Mouse (Mus musculus): Measurements from ENCODE around the gene Cd207.

Gene Cd207

DNA sequence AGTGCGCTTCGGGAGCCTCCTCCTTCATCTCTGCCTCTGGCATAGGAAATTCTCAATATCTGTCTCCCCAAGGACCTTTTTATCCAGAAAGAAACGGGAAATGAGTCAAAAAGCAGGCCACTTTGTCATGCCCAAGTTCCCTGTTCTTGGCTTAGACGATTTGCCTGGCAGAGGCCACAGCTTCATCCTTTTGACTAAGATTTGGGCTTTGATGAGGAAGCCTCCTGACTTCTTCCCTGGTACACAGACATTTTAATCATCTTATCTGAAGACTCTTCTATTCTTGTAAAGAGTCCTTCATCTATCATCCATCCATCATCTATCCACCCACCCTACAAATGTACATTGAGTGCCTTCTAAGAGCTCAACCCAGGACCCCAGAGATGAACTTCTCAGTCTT, at the start of gene Cd207:
Cd207 (minus strand) TSS at position 101 of the 400 bp plus-strand sequence.
- no peak for DNase-seq (ENCODE audit: low read depth, low spot score)

DNA sequence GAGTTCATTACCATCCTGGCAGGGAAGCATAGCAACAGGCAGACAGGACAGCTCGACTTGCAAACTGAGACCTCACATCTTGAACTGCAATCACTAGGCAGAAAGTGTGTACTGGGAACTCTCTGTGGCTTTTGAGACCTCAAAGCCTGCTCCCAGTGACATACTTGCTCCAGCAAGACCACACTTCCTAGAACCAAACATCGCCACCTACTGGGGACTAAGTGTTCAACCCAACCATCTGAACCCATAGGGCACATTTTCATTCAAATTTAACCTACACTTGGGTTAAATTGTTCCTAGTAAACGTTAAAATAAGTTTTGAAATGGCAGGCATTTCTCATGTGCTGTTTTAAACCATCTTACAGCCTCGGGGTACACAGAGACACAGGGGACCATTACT, 49.5 kb upstream of the Cd207 start:
- no peak for DNase-seq (ENCODE audit: low read depth, low spot score)

DNA sequence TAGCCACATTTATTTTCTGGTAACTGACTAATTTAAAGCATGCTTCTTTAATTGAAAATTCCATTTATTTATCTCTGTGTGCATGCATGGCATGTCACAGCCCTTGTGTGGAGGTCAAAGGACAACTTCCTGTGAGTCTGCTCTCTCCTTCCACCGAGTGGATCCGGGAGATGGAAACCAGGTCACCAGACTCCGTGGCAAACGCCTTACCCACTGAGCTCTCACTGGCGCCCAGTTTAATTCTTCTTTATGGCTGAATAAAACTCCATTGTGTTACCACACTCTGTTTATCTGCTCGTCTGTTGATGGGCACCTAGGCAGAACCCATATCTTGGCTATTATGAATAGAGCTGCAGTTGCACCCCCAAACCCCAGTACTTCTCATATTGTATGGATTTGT, 44.9 kb upstream of the Cd207 start:
- no peak for DNase-seq (ENCODE audit: low read depth, low spot score)

DNA sequence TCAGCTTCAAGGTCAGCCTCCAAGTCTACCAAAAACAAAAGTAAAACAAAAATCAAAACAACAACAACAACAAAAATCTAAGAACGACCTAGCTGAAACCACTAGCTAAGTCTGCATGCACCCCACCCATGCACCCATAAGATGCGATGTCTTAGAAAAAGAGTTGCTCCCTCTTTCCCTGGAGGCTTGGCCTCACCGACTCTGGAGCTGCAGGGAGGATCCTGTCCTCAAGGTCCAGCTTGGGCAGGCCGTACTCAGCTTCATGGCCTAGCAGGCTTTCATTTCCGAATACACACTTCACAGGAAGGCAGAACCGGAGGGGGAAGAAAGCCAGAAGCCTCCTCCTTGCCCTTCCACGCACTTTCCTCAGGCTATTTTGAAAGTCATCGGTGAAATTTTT, 39.4 kb upstream of the Cd207 start:
- DNase-seq (ENCODE audit: low read depth, low spot score) = no peak

DNA sequence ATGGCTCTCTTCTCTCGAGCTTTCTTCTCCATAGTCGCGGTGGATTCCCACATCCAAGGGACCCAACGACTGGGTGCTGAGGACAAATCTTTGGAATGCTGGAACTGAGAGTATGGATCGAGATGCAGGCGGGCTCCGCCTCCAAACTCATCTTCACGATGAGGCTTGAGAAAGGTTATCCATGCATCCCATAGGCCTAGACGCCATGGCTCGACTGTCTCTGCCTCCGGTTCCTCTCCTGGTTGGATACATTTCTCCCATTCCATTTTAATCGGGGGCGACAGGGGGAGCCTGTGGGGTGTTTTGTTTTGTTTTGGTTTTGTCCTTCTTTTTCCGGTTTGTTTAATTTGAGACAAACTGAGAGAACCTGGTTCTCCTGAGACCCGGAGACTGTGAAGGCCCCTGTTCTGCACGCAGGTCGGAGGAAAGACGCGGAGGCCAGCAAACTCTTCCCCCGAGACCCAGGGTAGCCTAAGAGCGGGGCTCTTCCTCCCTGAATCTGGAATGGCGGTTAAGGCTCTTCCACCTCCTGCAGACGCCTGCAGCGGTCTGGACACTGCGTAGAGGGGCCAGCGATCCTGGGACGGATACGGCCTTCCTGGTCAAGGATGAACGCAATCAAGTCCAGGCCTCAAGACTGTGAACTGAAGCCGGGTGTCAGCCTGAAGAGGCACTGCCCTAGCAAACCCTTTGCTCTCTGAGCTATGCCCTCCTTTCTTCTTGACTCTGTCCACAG, 38.0 kb upstream of the Cd207 start:
- DNase-seq (ENCODE audit: low read depth, low spot score) = no peak

DNA sequence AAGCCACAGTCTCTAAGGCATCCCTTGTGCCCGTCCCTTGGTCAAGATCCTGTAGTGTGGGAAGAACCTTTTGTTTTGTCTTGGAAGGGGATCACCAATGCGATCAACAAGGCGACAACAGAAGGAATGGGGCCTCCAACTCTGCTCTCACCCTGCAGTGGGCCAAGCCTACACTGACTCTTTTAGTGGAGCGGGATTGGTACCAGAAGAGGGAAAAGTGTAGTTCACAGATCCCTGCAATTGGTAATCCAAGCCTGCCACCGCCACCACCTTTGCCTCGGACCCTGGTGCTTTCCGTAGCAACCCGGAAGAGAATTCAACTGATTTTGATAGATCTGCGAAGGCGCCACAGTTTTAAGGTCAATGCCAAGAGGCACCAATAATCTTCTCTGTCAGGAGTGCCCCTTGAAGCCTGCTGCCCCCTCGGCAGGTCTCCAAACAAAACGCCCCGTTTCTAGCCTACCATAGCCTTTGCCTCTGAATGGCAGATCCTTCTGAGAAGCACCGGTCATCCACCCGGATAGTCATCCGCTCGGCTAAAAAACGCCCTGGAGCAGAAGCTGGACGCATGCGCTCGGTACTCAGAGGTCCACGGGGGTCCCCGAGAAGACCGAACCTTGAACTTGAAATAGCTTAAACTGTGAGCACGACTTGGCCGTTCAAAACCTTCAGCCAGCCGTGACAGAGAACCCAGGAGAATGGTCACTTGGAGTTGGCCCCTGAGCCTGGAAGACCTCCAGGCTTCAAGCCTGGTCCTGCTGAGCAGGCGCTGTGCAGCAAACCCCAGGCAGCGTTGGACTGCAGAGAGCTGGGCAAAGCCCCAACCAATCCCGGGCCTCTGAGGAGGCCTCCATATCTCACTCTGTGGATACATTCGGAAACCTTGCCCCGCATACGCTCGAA, 36.8 kb upstream of the Cd207 start:
- DNase-seq (ENCODE audit: low read depth, low spot score) = no peak

DNA sequence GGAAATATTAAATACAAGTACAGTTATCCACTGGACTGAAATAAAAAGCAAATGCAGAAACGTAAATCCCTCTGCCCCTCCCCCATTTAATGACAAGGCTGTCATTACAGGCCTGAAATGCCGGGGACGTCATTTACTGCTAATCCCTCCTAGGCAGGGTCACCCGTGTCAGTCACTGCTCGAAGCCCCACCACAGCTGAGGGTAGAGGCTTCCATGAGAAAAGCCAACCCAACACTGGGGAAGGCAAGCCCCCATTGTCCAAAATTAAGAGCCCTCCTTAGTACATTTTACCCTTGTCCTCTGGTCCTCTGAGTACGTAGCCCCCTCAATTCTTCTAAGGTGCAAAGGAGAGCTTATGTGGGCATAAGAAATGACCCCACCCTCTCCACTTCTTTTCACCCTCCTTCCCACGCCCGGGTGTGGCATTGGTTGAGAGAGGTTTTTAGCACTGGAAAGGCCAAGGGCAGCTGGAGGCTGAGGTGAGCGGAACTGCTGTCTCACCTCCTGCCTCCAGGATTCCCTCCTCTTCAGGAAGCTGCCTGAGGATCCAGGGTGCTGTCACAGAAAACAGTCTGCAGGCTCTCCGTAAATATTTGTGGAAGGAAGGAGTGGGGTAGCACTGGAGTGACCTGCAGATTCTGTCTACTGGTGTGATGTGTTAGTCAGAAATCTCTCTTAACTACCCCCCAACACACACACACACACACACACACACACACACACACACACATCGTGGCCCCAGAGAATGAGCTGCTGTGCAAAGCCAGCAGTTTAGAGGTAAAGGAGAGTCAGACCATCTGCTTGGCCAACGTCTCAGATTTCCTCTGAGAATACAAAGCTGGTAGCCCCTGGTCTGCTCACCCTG, 35.8 kb upstream of the Cd207 start:
- no peak for DNase-seq (ENCODE audit: low read depth, low spot score)

DNA sequence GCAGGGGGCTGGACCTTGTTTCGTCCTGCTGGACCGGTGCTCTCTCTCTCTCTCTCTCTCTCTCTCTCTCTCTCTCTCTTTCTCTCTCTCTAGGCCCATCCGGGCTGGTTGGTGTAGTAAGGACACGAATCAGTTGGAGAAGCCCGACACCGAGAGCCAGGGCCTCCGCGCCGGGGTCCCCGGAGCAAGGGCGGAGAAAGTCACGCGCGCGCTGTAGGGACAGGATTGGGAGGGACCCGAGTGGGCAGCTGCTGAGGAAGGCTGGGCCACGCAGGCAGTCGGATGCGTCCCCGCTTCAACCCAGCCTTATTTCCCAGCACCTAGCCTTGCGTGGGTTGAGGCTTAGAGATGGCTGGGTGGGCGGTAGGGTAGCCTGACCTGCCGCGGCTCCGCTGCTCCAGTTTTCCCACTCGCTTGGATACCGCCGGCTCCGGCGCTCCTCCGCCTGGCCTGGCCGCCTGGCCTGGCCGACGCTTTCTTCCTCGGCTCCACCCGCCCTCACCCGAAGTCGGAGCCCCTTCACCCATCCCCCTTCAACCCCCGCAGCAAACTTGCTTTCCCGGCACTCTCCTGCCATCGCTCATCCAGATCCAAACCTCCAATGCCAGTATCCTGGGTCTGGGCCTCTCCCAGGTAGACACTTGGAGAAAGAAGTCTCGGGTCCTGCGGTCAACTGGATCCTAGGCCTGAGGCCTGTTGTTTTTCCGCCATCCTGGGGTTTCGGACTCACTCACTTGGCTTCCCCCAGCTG, 34.2 kb upstream of the Cd207 start:
- no peak for DNase-seq (ENCODE audit: low read depth, low spot score)

DNA sequence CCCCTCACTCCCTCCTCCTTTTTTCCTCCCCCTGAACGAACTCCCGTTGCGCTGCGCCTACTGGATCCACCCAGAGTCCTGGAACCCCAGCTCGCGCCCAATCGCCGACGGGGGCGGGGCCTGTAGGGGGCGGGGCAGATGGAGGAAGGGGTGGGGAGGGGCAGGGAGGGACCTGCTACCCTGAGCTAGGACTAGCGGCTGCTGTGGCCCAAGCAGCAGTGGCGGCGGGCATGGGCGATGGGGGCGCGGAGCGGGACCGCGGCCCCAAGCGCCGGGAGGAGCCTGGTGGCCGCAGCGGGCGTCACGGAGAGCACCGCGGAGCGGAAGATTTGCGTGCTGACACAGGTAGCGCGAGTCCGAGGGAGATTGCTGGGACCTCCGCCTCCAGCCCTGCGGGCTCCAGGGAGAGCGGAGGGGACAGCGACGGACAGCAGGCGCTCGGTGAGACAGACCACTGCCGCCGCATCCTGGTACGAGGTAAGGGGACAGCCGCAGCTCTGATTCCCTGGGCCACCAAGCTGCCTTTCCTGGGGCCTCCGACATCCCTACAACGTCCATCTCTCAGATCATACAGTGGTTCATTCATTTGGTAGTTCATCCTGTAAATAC, 33.5 kb upstream of the Cd207 start, which contains the start of gene Vax2:
Vax2 (plus strand) TSS at position 198 of the 609 bp plus-strand sequence.
- DNase-seq (ENCODE audit: low read depth, low spot score) = peak; percentile 72

DNA sequence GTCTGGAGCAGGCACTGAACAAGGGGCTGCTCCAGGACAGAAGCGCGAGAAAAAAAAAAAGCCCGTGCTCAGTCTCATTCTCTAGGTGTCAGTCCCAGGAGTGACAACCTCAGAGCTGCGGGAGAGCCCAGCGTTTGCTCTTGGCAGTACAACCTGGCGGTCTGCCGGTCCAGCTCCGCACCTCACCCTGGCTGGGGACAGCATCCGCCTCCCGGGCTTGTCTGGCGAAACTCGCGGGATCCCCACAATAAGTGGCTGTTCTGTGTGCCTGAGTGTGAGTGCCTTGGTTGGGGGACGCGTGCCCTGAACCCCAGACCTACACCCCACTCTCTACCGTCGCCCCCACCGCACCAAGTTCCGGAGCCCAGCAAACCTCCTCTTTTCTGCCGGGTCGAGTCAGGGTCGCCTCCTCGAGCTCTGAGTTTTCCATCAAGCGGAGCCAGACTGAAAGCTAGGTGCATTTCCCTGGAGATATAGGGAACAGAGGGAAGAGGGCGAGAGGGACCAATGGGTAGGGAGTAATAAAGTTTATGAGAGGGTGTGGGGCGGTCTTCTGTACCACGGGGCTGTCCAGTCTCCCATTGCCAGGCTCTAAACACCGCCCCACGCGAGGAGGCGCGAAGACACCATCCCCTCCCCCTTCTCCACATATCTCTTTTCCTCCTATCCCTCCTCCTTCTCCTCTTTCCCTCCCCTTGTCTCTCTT, 32.9 kb upstream of the Cd207 start:
- no peak for DNase-seq (ENCODE audit: low read depth, low spot score)

DNA sequence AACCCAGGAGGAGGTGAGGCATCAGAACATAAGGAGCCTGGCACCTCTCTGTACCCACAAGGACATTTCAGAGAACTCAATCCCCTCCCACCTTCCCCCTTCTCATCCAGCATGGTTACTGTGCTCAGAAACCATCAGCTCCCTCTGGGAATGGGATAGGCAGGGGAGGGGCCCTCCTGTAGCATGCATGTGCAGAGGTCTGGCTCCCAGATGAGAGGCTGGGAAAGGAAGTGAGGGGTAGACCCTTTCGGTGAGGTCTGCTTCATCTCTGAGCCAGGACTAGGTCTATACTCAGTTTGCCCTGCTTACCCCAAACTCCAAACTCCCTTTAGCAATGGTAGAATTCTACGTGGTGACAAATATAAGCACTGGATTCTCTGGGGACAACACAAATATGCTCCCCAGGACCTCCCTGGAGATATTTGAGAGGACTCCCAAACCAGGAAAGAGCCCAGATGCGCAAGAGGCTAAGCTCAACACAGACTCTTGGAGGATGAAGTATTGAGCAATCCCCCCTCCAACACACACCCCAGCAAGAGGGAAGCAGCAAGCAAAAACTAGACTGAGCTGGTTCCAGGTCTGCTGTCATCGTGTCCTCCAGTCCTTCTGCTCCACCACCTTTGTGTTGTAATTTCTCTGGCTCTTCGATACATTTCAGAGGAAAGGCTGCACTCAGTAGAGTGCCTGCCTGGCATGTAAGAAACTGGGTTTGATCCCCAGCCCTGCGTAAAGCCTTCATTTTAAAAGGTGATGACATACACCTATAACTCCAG, 30.3 kb upstream of the Cd207 start:
- no peak for DNase-seq (ENCODE audit: low read depth, low spot score)

DNA sequence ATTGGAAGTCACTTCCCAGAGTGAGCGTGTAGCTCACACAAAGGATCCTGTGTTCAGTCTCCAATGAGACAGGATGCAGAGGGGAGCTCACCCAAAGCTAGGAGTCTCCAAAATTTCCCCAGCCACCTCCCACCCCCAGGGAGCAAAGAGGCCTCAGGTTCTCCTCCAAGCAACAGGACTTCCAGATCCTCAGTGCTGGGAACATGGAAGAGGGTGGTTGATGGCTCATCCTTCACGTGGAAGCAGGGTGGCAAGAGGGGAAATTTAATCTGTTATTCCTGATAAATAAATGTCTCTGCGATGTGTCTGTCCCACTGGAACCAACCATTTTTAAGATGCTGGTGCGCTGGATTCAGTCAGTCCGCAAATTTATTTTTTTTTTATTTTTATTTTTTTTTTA, 27.0 kb upstream of the Cd207 start:
- DNase-seq (ENCODE audit: low read depth, low spot score) = no peak

DNA sequence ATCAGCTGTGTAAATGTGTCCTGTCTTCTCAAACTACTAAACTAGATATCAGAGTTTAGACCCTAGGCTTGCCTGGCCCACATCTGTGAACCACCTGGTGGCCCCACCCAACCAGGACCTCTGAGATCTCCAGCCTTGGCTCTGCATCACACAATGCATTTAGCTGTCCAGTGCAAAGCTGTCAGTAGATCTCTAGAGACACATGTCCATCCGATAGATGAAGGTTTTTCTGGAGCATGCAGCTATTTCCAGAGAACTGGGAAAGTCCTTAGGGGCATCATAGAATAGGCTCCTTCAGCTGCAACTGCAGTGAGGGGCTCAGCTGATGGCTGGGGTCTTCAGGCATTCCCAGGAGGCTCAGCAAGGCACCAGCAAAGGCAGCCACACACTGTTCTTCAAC, 26.6 kb upstream of the Cd207 start:
- no peak for DNase-seq (ENCODE audit: low read depth, low spot score)

DNA sequence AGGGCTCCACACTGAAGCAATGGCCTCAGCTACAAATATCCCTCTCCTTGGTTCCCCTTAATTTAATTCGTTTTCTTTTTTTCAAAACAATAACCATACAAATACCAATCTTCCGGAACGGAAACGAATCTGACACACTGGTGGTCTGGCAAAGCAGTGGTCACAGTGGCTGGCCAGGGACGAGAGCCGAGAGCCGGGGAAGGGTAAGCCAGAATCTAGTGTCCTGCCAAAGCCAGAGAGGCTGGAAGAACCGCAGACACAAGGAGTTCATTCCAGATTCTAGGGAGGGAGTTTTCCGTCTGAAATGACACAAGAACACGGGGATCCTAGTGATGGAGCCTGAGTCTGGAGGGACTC, 26.0 kb upstream of the Cd207 start:
- no peak for DNase-seq (ENCODE audit: low read depth, low spot score)

DNA sequence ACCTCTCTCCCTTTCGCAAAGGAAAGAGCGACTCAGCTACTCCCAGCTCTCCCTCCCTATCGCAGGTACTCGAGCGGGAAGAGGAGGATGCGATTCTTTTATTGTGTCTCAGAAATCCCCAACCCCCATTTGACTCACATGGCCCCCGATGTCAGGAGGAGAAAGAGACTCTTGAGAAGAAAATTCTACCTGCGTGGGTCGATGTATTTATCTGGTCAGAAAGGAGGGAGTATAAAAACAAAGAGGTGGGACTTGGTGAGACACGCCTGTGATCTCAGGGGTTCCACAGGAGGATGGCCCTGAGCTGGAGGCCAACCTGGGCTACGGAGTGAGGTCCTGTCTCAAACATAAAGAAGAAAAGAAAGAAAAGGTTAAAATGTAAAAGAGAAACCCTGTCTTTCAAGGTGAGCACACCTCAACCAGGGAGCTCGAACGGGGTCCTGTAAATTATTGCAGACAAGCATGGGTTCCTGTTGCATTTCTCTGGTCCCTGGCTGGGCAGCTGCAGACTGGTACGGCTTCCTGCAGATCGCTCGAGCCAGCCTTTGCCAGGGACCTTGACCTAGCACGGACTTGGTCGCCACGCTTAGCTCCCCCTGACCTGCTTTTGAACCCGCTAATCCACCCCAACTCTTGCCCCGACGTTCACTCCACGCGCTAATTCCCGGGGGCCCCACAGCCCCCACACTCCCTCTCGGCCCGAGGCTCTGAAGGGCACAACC, 25.5 kb upstream of the Cd207 start:
- no peak for DNase-seq (ENCODE audit: low read depth, low spot score)

DNA sequence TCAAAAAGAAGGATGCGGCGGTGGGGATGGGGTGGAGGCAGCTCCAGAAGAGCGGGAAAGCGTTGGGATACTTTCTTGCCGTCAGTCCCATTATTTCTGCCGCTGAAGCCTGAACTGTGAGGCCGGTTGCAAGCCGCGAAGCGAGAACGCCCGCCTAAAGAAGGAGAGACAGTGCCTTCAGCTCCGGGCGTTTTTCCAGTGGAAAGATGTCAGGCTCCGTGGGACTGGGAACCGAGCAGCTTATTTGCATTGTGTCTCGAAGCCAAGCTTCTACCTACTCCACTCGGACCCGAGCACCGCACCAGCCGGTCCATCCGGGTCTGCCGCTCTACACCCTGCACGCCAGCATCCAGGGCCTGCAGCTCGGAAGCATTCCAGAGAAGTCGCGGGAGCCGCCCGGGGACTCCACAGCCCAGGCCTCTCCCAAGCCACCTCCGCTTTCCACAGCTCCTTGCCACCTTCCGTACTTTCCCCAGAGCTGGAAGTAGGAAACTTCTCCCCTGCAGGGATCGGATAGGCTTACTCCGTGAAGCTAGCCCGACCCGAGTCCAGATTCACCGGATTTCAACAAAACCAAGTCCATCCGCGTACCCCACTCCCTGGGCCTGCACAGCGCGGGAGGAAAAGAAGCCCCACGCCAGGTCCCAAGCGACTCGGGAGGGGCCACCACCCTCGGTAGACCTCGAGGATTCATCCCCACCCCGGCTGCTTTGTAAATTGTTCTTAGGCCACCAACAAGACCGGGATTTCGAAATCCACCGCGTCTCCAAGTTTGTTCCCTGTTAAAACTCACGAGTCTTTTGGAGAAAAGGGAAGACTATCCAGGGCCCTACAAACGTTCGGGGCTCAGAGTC, 24.7 kb upstream of the Cd207 start:
- DNase-seq (ENCODE audit: low read depth, low spot score) = no peak

DNA sequence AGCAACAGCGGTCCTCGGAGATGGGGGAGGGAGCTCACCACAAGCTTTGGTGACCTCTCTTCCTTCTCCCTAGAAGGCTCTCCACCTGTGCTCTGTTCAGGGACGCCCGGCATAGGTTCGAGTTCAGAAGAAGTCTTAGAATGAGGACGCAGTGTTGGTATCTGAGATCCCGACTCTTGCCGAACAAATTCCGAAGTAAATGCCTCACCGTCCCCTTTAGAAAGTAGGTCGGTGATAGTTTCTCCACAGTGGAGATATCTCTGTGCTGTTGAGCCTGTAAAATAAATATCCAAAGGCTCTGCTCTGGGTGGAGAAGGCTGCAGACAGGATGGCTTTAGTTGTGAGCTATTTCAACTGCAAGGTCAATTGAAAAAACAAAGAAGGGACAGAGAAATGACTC, 23.3 kb upstream of the Cd207 start:
- no peak for DNase-seq (ENCODE audit: low read depth, low spot score)

DNA sequence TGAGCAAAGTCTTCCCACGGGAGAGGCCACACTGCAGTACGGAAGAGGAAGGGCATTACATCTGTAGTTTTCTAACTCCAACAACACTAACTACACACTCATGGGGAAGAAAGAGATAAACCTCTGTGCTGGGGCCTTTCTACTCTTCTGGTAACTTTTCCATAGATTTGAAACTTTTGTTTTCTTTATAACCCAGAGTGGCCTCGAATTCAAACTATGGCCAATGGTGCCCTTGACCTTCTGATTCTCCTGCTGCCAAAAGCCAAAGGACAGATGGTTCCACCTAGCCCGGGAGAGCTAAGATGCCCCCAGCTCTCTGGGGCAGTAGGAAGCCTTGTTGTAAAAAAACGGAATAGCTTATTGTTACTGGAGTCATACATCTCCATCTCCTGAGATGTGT, 22.3 kb upstream of the Cd207 start:
- no peak for DNase-seq (ENCODE audit: low read depth, low spot score)
